Mouse (Mus musculus): Measurements from ENCODE around the gene Mical2. TPM values are rescaled to one million over a fixed set of nuclear protein-coding genes. Genes with fewer than 3 reads are reported as not detected.

Gene Mical2
- 28.6 and 29.0 TPM in 2 replicates for total RNA-seq (2014; rRNA removed)
- 16.3 and 18.3 TPM in 2 replicates for polyA plus RNA-seq (2015; fragmentation: Nextera tagmentation; extraction: Ambion mirVana)

DNA sequence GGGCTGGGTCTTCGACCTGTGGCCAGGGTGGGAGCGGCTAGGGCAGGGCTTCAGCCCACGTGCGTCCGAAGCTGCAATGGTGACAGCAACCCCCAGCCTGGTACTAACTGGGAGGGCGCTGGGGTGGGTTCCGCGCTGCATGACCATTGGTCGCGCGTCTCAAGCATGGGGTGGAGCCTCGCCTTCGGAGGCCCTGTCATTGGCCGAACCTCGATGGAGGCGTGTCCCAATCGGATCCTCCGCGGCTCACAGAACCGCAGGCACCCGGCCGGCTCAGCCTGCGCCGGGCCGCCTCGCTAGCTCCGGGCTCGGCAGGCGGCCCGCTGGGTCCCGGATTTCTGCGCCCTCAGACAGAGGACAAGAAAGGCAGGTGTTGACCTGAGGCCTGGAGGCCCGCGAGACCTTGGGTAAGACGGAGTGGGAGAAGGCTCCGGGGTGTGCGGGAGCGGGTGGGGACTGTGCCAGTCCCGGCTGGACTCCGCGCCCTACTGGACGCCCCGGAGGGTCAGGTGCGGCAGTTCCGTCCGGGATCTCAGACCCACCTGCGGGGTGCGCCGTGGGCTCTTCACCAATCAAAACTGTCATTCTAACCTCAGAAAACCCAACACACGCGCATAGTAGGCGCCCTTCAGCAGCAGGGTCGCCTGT is at the start of gene Mical2:
Mical2 (plus strand) TSS at position 242 of the 648 bp plus-strand sequence.
- peak; percentile 93 for DNase-seq
- peak; percentile 97 for ATAC-seq
- H3K4me3 ChIP-seq (ENCODE audit: low read depth, low read length) = peak within 1 kb of the TSS; percentile 63
- no peaks in the 10 kb centered on the region for H3K9me3 ChIP-seq (ENCODE audit: low read length)
- TF ChIP-seq CTCF (IDR thresholded peaks at IDR 0.05; ENCODE audit: low read depth) = no peak
- H3K4me2 ChIP-seq (ENCODE audit: low read depth) = peak within 1 kb of the TSS; percentile 94
- peak within 1 kb of the TSS; percentile 61 for H3K9ac ChIP-seq
- H3K27ac ChIP-seq (ENCODE audit: low read depth, low read length) = peak within 1 kb of the TSS; percentile 54
- H3K27me3 ChIP-seq (ENCODE audit: insufficient read depth, low read length) = no peaks in the 10 kb centered on the region
- WGBS = 1% methylated on average over 53 of the region's 53 CpGs
- no peaks in the 10 kb centered on the region for H3K36me3 ChIP-seq (ENCODE audit: insufficient read depth)
- H3K4me1 ChIP-seq (ENCODE audit: insufficient read depth) = peaks cover 13% of the 10 kb centered on the region; the same call in 1 of the 2 replicates

DNA sequence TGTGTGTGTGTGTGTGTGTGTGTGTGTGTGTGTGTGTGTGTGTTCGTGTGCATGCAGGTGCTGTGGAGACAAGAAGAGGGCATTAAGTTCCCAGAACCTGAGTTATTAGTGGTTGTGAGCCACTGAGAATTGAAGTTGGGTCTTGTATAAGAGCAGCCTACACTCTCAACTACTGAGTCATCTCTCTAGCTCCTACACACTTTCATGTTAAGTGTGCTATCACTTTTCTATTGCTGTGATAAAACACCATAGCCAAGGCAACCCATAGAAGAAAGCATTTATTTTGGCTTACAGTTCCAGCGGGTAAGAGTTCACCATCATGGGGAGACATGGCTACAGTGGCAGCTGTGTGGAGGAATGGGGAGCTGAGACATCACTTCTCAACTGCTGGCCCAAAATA is 49.0 kb upstream of the Mical2 start:
- no peak overlapping the region for H3K4me2 ChIP-seq (ENCODE audit: low read depth)
- TF ChIP-seq CTCF (IDR thresholded peaks at IDR 0.05; ENCODE audit: low read depth) = no peak
- H3K4me3 ChIP-seq (ENCODE audit: low read depth, low read length) = no peak overlapping the region
- H3K9me3 ChIP-seq (ENCODE audit: low read length) = no peaks in the 10 kb centered on the region
- H3K27me3 ChIP-seq (ENCODE audit: insufficient read depth, low read length) = no peaks in the 10 kb centered on the region
- no peak for DNase-seq
- no peak overlapping the region for H3K27ac ChIP-seq (ENCODE audit: low read depth, low read length)
- no peak overlapping the region for H3K9ac ChIP-seq
- H3K36me3 ChIP-seq (ENCODE audit: insufficient read depth) = no peaks in the 10 kb centered on the region
- ATAC-seq = no peak
- 92% methylated on average over 2 of the region's 2 CpGs for WGBS
- no peaks in the 10 kb centered on the region for H3K4me1 ChIP-seq (ENCODE audit: insufficient read depth)

DNA sequence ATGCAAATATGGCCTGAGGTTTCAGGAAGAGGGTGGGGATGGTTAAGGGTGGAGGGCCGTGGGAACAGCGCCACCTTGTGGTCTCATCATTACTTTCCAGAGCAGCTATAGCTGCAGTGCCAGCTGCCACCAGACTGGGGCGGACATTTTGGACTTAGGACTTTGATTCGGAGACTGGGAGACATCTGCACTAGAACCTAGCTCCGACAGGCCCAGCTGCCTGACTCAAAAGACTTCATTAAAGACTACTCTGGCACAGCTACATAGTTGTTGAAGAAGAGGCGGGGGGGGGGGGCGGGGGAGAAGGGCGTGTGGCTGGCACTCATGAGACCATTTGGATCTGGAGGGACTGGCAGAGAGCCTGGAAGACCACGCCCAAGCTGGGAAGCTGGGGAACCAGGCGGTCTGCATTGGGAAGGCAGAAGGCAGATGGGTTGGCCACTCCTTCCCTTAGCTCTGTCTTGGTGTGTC is 45.4 kb upstream of the Mical2 start:
- ATAC-seq (peak; percentile 92), DNase-seq (peak; percentile 87)
- Histone ChIP-seq H3K36me3 (ENCODE audit: insufficient read depth) (no peaks in the 10 kb centered on the region), H3K4me2 (ENCODE audit: low read depth) (no peak overlapping the region), H3K27me3 (ENCODE audit: insufficient read depth, low read length) (no peaks in the 10 kb centered on the region), H3K4me3 (ENCODE audit: low read depth, low read length) (no peak overlapping the region), H3K4me1 (ENCODE audit: insufficient read depth) (no peaks in the 10 kb centered on the region), H3K9ac (no peak overlapping the region), H3K27ac (ENCODE audit: low read depth, low read length) (no peak overlapping the region), H3K9me3 (ENCODE audit: low read length) (no peaks in the 10 kb centered on the region)
- peak; percentile 97 for TF ChIP-seq CTCF (IDR thresholded peaks at IDR 0.05; ENCODE audit: low read depth)
- WGBS = 9% methylated on average over 9 of the region's 10 CpGs

GRCm38 (mm10) chr7:112183258-112183841 is 42.3 kb upstream of the Mical2 start:
- H3K27me3 ChIP-seq (ENCODE audit: insufficient read depth, low read length) = no peaks in the 10 kb centered on the region
- H3K27ac ChIP-seq (ENCODE audit: low read depth, low read length) = no peak overlapping the region
- no peaks in the 10 kb centered on the region for H3K4me1 ChIP-seq (ENCODE audit: insufficient read depth)
- H3K9ac ChIP-seq = no peak overlapping the region
- H3K4me2 ChIP-seq (ENCODE audit: low read depth) = no peak overlapping the region
- ATAC-seq (peak; percentile 47), DNase-seq (peak; percentile 92)
- H3K9me3 ChIP-seq (ENCODE audit: low read length) = no peaks in the 10 kb centered on the region
- 27% methylated on average over 5 of the region's 5 CpGs for WGBS
- H3K36me3 ChIP-seq (ENCODE audit: insufficient read depth) = no peaks in the 10 kb centered on the region
- no peak overlapping the region for H3K4me3 ChIP-seq (ENCODE audit: low read depth, low read length)
- TF ChIP-seq CTCF (IDR thresholded peaks at IDR 0.05; ENCODE audit: low read depth) = peak; percentile 100

- DNase-seq (peak; percentile 29), ATAC-seq (no peak)
- 71% methylated on average over 6 of the region's 6 CpGs for WGBS
These were observed 41.0 kb upstream of the Mical2 start for GRCm38 (mm10) chr7:112184519-112185225.

GRCm38 (mm10) chr7:112185226-112185745 is 40.4 kb upstream of the Mical2 start:
- Histone ChIP-seq H3K9me3 (ENCODE audit: low read length) (no peaks in the 10 kb centered on the region), H3K4me3 (ENCODE audit: low read depth, low read length) (no peak overlapping the region), H3K27me3 (ENCODE audit: insufficient read depth, low read length) (no peaks in the 10 kb centered on the region), H3K9ac (no peak overlapping the region), H3K36me3 (ENCODE audit: insufficient read depth) (no peaks in the 10 kb centered on the region), H3K4me1 (ENCODE audit: insufficient read depth) (no peaks in the 10 kb centered on the region), H3K4me2 (ENCODE audit: low read depth) (no peak overlapping the region), H3K27ac (ENCODE audit: low read depth, low read length) (no peak overlapping the region)
- DNase-seq (no peak), ATAC-seq (no peak)
- TF ChIP-seq CTCF (IDR thresholded peaks at IDR 0.05; ENCODE audit: low read depth) = no peak
- WGBS = 67% methylated on average over 9 of the region's 9 CpGs

More at GRCm38 (mm10) chr7:112184519-112185225, 41.0 kb upstream of the Mical2 start:
- TF ChIP-seq CTCF (IDR thresholded peaks at IDR 0.05; ENCODE audit: low read depth) = no peak
- Histone ChIP-seq H3K4me2 (ENCODE audit: low read depth) (no peak overlapping the region), H3K9ac (no peak overlapping the region), H3K9me3 (ENCODE audit: low read length) (no peaks in the 10 kb centered on the region), H3K27me3 (ENCODE audit: insufficient read depth, low read length) (no peaks in the 10 kb centered on the region), H3K36me3 (ENCODE audit: insufficient read depth) (no peaks in the 10 kb centered on the region), H3K4me3 (ENCODE audit: low read depth, low read length) (no peak overlapping the region), H3K4me1 (ENCODE audit: insufficient read depth) (no peaks in the 10 kb centered on the region), H3K27ac (ENCODE audit: low read depth, low read length) (no peak overlapping the region)
